Mouse (Mus musculus) 3T3-L1 (cell line): ENCODE data around the gene Alkbh7.
A peak's percentile ranks its signal among the peaks of the same experiment; 100 is the strongest.

Experiments used
- DNase-seq: peaks from one replicate; pipeline ENCODE4 v3.0.0-alpha.2; 2015; ENCODE audit warnings: low read depth, low spot score

Gene Alkbh7

DNA sequence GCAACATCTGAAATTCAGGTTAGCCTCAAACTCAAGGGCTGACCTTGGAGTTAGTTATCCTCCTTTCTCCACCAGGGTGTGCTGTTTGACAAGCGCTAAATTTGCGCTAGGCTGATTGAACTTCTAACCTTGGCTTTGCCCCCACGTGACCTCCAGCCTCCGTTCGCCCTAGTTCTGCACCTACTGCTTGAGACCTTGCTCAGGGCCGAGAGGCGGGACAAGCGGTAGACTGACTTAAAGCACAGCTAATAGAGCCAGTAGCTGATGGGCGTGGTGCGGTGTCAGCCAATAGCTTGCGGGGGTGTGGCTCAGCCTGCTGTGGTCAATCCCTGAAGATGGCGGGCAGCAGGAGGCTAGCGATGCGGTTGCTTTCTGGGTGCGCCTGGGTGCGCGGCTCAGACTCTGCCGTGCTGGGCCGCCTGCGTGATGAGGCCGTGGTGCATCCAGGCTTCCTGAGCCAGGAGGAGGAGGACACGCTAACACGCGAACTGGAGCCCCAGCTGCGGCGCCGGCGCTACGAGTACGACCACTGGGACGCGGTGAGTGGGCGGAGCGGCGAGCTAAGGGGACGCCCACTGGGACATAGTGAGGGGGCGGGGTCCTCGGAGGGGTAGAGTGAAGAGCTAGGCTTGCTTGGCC is at the start of gene Alkbh7:
Alkbh7 (plus strand) TSS at position 311 of the 639 bp plus-strand sequence.
- DNase-seq: peak; percentile 100

DNA sequence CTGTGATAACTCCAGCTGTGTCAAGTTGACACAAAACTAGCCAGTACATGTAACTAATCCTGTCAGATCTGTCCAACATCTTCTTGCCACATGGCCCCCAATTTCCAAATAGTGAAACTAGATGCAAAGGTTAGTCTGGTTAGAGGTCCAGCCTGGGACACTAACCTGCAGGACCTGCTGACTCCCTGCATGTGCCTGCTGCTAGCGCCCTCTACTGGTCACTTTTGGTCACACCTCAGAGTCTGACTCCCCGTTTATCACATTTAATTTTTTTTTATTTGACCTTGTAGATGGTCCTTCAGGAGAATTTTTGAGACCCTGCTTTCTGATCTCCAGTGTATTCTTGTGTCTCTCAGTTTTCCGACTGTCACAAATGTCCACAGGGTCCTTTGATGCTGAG is 46.2 kb upstream of the Alkbh7 start:
- DNase-seq: peak; percentile 75

DNA sequence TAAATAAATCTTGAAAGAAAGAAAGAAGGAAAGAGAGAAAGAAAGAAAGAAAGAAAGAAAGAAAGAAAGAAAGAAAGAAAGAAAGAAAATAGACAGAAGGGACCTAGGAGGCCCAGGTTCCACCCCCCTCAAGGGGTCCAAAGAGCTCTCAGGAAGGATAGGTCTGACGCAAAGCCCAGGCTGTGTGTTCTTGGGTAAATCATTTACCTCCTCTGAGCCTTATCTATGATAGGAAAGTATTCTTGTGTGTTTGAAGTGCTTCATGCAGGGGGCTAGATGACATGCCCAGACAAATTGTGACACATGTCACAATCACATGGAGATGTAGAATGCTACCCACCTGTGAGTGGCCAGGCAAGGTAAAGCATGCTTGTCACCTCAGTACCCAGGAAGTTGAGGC is 44.5 kb upstream of the Alkbh7 start:
- no peak for DNase-seq

DNA sequence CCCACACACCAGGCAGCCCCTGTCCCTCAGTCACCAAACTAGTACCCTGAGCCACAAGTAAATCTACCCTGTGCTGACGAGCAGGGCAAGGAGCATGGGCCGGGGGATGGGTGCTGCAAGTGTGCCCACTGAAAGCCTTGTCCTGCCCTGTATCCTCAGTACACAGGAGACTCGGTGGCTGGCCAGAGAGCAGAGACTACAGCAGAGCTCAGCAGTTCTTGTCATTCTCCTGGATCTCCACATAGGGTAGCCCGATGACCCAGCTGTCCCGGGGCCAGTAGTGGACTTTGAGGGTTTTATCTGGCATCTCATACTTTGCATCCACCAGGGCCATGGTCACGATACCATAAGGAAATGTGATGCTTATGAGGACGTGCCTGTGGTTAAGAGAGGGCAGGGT is 42.3 kb upstream of the Alkbh7 start:
- DNase-seq: no peak

DNA sequence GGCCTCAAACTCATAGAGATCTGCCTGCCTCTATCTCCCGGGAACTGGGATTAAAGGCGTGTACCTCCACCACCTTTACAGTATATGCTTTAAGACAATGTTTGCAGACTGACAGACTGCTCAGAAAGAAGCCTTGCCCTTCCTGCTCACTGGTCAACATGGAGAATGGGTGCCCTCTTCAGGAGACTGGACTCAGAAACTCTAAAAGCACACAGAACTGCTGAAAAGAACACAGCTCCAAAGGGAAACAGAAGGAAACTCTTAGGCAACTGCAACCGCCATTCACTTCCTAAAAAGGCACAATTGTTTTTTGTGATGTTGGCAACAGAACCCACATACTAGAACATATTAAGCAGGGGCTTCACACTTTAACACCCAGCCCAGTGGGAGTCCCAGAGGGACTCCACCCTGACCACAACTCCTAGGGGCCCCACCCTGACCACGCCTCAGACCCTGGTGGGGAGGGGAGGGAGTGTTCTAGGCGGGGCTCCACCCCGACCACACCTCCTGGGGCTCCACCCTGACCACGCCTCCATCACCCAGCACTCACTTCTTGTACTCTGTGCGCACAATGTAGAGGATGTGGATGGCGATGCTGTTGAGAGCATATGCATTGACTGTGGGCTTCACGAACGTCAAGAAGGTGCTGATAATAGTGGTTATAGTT is 39.2 kb upstream of the Alkbh7 start:
- peak; percentile 35 for DNase-seq

DNA sequence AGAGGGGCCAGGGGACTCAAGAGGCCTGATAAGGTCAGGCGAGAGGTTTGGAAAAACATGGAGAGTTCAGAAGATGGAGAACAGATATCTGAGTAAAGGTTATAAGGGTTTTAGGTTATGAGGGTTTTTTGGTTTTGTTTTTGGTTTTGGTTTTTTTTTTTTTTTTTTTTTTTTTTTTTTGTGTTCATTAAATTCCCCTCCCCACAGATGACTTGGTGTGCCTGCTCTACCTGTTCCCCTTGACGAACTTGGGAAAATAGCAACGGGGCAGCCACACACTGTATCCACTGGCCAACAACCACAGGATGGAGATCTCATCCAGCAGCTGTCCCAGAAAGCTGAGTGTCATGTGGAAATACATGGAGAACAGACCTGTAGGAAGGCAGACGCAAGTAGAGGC is 38.5 kb upstream of the Alkbh7 start:
- no peak for DNase-seq

DNA sequence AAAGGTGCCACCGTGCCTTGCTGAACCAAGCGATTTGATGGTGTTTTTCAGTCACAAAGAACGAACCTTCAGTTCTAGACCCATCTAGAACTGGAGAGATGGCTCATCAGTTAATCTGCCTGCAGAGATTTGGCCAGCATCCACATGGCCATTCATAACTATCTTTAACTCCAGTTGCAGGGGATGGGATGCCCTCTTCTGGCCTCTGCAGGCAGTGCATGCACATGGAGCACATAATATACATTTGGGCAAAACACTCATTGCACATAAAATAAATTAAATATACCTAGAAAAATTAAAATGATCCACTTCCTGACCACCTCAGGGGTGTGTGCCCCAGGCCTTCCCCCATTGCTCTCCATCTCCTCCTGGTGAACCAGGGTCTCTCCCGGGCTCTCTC is 35.3 kb upstream of the Alkbh7 start:
- DNase-seq: peak; percentile 21

DNA sequence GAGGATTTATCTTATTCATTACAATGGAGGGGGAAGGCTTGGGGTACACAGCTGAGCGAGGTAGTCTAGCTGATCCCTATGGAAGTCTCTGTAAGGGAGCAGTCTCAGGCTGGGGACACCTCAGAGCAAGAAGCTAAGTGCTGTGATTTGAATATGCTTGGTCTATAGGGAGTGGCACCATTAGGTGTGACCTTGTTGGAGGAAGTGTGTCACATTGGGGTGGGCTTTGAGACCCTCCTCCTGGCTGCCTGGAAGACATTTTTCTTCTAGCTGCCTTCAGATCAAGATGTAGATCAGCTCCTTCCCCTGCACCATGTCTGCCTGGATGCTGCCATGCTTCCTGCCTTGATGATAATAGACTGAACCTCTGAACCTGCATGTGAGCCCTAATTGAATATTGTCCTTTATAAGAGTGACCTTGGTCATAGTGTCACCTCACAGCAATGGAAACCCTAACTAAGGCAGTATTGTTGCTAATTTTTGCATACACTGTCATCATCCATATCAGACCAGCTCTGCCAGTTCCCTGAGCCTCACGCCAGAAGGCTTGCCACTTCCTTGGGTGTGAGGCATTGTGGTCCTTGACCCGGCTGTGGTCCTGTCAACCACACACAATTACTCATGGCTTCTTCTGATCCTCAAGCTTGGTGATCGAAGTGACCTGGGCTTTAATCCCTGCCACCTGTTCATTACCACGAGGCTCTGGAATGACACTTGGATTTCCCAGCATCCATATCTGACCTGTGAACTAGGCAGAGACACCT is 34.3 kb upstream of the Alkbh7 start:
- no peak for DNase-seq

DNA sequence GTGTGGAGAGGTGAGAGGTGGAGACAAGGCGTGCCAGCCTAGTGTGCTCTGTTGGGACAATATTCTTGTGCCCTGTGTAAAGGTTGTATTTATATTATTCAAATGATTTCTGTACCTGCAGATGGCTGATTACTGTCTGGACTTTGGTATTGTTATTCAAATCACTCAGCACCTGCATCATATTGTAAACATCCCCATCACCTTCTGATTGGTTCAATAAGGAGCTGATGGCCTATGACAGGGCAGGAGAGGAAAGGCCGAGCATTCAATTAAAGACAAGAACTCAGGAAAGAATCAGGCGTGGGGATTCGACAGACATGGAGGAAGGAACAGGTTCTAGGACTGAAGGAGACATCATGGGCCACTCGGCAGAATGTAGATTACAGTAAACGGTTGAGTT is 33.5 kb upstream of the Alkbh7 start:
- no peak for DNase-seq

DNA sequence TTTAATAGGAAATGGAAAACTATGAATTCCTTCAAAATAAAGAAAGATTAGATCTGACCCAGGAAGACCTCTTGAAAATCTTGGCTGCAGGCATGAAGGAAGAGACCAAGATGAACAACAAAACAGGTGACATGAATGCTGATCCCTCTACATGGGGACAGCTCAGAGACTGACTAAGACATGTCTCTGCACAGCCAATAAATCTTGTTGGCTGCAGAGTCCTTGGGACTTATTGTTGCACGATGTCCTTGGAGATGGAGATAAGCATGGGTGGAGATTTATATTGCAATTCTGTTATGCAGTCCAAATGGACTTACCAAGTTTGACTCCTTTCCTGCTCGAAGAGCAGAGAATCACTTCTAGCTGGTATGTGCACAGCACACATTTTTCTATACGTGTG is 27.8 kb upstream of the Alkbh7 start:
- DNase-seq: no peak

DNA sequence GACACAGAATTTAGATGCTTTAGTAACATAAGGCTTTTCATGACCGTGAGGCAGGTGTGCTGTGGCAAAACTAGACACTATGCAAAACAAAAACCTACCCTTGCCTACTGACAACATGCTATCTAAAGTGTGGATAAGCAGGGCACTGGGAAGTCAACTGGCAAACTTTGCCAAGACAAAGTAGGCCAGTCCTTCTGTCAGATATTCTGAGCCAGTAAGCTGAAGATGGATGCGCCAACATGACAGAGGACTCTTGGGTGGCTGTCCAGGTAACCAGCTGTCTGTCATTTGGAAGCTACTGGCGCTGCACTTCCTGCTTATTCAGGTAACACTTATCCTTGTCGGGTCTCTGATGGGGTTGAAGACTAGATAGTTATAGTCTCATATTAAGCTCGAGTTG is 27.1 kb upstream of the Alkbh7 start:
- DNase-seq: no peak

DNA sequence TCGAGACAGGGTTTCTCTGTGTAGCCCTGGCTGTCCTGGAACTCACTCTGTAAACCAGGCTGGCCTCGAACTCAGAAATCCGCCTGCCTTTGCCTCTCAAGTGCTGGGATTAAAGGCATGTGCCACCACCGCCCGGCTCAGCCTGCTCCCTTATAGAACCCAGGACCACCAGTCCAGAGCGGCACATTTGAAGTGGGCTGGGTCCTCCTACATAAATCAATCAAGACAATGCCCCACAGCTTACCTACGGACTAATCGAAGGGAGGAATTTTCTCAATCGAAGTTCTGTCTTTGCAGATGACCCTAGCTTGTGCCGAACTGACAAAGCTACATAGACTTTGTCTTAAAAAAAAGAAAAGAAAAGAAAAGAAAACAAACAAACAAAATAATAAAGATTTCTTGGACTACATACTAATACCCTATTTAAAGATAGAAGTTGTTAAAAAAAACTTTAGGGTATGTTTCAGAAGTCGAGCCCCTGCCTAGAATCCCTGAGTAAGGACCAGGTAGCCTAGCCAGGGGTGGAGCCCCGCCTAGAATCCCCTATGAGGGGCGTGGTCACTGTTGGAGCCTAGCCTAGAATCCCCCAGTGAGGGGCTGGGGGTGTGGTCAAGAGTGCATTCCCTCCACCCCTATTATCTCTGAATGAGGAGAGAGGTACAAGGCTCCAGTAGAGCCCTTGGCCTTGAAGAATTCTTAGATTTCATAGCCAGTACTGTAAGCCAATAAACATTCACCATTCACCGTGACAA is 23.0 kb upstream of the Alkbh7 start:
- DNase-seq: no peak

DNA sequence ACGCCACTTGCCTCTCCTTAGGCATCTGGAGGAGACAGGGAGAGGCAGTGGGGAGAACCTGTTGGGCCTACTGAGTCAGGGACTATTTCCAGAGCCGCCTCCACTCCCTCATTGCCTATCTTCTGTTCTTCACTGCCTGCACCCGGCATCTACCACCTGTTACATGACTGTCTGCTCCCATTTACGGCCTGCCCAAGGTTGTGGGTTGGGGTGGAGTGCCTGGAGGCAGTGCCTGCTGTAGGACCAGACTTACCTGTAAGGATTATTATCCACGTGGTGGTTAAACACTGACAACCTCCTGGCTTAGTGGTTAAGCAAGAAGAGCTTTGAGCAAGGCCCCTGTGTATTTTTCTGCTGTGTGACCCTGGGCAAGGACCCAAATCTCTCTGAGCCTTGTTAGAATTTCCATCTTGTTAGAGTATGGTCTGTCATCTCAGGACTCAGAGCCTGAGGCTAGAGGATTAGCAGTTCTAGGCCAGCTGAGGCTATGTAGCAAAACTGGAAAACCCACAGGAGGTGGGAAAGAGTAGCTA is 22.4 kb upstream of the Alkbh7 start:
- DNase-seq: no peak

DNA sequence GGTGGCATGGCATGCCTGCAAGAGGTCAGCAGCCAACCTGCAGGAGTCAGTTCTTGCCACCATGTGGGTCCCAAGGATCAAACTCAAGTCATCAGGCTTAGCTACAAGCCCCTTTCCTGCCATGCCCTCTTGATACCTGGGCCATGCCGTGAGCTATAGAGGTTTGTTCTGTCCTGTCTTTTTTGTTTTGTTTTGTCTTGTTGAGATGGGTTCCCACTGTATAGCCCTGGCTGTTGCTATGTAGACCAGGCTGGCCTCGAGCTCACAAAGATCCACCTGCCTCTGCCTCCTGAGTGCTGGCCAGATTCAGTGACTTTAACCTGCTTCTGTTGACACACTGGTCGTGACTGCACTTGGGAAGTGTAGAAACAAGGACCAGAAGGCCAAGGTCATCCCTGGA is 21.7 kb upstream of the Alkbh7 start:
- no peak for DNase-seq

DNA sequence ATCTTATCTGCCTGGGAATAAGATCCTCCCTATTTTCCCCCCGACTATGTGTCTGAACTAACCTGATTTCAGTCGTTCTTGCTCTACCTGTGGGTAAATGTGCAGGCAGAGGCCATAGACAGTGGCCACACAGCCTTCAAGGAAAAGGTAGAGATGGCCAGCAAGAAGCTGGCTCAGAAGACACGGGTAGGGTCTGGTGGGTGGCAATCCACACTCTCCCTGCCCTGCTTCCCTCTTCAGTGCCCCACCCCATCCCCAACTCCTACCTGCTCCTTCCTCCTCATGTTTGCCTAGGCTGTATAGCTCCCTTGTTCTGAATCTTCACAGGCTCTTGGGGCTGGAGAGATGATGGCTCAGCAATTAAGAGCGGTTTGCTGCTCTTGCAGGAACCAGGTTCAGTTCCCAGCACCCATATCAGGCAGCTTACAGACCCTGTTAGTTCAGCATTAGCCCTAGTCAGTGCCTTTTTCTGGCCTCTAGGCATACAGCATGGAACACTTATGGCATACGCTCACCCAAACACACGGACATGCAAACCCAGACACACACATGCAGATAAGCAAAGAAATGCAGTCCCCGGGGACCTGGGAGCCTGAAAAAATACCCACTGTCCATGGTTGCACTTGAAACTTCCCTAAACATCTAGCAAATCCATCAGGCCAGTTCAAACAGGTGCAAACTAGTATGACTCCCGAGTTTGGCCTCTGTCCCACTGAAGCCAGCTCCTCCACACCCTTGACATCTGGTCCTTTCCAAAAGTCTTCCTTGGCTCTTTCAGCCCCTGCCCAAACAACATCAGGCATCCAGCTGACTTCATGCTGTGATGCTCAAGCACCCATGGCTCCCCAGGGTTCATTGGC is 20.4 kb upstream of the Alkbh7 start:
- DNase-seq: no peak

DNA sequence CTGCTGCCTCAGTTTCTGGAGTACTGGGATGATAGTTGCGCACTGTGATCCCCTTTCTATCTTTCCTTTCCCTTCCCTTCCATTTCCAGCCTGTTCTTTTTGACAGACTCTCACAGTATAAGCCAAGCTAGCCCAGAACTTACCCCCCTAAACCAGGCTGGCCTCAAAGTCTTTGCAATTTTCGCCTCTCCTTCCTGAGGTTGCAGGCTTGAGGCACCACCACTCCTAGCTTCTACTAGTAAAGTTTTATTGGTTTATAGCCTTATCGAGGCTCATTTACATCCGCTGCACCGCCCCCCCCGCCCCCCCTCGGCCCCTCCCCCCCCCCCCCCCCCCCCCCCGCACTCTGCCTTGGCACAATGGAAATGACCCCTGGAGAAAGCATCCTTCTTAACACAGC is 17.6 kb upstream of the Alkbh7 start:
- DNase-seq: no peak

DNA sequence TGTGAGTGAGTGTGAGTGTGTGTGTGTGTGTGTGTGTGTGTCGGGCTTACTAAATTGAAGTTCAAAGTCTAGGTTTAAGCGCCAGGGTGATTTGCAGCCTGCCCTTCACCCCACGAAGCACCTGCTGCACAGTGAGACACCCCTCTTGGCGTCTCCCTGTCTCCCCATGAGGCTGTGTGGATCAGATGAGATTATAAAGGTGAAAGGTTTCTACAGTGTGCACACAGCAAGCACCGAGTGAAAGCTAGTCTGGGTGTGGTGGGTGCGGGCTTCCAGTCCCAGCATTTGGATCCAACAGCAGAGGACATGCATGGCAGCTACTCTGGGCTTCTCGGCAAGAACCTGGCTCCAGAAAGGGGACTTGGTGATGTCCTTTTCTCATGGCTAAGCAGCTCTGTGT is 16.1 kb upstream of the Alkbh7 start:
- no peak for DNase-seq

DNA sequence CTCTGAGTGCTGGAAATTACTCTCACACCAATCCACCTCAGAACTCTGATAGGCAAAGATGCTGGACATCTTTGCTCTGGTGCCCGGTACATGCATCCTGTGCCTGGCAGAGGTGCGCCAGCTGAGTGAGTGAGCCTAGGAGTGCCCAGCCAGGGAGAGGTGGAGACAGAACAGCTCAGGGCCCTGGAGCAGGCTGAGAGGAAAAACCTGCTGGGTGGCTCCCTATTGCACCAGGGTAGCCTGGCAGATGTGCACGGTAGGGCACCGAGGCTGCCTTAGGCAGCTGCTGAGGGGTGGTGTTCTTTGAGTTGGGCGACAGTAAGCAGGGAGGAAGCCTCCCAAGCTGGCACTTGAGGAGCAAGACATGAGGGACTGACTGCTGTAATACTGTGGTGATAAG is 15.1 kb upstream of the Alkbh7 start, which contains the start of gene Acer1:
Acer1 (minus strand) TSS at position 114 of the 400 bp plus-strand sequence.
- no peak for DNase-seq

DNA sequence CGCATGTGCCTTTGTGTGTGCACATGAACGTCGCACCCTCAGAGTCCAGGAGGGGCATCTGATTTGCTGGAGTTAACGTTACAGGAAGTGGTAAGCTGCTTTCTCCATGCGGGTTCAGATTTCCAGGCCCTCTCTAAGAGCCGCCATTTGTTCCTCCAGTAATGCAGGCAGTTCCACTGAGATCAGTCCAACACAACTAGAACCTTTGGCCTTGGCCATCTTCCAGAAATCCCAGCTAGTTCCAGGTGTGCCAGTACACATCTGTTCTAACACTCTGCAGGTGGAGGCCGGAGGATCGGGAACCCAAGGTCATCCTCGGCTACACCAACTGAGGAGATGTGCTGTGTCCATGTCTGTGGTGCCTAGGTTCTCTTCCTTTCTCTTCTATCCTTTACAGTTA is 12.3 kb upstream of the Alkbh7 start:
- no peak for DNase-seq

DNA sequence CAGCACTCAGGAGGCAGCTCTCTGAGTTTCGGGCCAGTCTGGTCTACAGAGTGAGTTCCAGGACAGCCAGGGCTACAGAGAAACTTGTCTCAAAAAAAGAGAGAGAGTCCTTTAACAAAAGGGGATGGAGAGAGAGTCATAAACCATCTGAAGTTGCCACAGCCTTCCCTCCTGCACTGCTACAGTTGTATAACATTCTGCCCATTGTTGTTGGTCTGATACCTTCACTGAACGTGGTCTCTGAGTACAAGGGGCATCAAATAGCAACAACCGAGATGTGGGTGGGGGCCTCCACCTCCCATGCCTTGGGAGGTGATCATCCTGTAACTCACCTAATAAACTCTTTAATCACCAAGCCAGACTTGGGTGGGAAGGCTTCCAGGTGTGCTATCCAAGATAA is 11.5 kb upstream of the Alkbh7 start:
- no peak for DNase-seq
